Mouse (Mus musculus): Measurements from ENCODE around the gene Itpkc. TPM values are rescaled to one million over a fixed set of nuclear protein-coding genes. Genes with fewer than 3 reads are reported as not detected.

The Itpkc gene
- total and polyA plus RNA-seq, 3 experiments = 4.0 to 8.1 (median 4.0) TPM

DNA sequence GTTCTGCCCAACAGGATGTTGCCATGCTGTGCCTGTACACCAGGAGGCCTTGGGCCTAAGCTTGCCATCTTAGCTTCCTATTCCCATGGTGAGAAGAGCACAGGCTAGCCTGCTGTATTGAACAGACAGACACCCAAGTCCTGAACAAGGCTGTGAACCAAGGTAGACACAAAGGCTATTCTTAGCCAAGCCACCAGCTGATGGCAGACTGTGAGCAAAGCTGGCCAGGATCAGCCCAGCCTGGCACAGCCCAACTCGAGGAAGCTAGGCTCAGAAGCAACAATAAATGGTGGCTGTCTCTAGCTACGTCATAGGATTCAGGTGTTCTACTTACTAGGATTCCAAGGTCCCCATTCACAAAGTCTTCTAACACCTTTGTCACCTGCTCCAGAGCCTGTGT, 15.8 kb downstream of the Itpkc start:
- no peaks in the 10 kb centered on the region for H3K9me3 ChIP-seq (replicated peaks; ENCODE audit: low read length)
- no peak overlapping the region for H3K9ac ChIP-seq (ENCODE audit: insufficient read depth, low read depth)
- H3K79me2 ChIP-seq (replicated peaks; ENCODE audit: control insufficient read depth, extremely low read depth, insufficient read depth, poor library complexity, severe bottlenecking) = no peaks in the 10 kb centered on the region
- TF ChIP-seq E2F4 (IDR thresholded peaks at IDR 0.05; ENCODE audit: insufficient replicate concordance, low read depth, low read length) (no peak), ZC3H11A (IDR thresholded peaks at IDR 0.05; ENCODE audit: low read depth, low read length) (no peak), ETS1 (conservative IDR thresholded peaks at IDR 0.05; ENCODE audit: low read depth, low read length) (no peak), CTCF (conservative IDR thresholded peaks at IDR 0.05 in 1 of 2, IDR thresholded peaks at IDR 0.05 in 1 of 2; ENCODE audit: low read depth in 2 of 2, low read length in 2 of 2) (no peak), POLR2AphosphoS2 (IDR thresholded peaks at IDR 0.05; ENCODE audit: low read depth, low read length) (no peak), CHD1 (IDR thresholded peaks at IDR 0.05; ENCODE audit: low read depth, low read length) (no peak), MAX (IDR thresholded peaks at IDR 0.05; ENCODE audit: low read length) (no peak), USF2 (conservative IDR thresholded peaks at IDR 0.05; ENCODE audit: low read depth, low read length) (no peak)
- no peak overlapping the region for H3K4me3 ChIP-seq (replicated peaks in 1 of 3; ENCODE audit: low read depth in 2 of 3, low read length in 2 of 3, poor library complexity in 1 of 3)
- dilution Hi-C loops (cut with MboI; ENCODE audit: extremely low pct_ligation_motif_present, extremely low pct_unique_long_range_greater_than_20kb, low sequenced_read_pairs) (no loop called here), in situ Hi-C loops (cut with MboI; ENCODE audit: low pct_ligation_motif_present, low pct_unique_long_range_greater_than_20kb, low sequenced_read_pairs) (no loop called here)
- peaks cover 49 to 88% of the 10 kb centered on the region in 2 experiments for H3K36me3 ChIP-seq (replicated peaks in 1 of 2; ENCODE audit: control insufficient read depth in 1 of 2, insufficient read depth in 1 of 2, low read length in 1 of 2)
- H3K27ac ChIP-seq (ENCODE audit: insufficient read depth, low read depth) = no peak overlapping the region
- H3K4me1 ChIP-seq (ENCODE audit: control insufficient read depth in 1 of 2, insufficient read depth in 2 of 2) = peaks cover 0 to 12% of the 10 kb centered on the region in 2 experiments; a peak in 2 of 4 replicates
- H3K4me2 ChIP-seq (ENCODE audit: insufficient read depth, low read depth, poor library complexity, severe bottlenecking) = no peak overlapping the region
- no peak for DNase-seq (ENCODE audit: extremely low read depth)
- H3K27me3 ChIP-seq (replicated peaks) = no peaks in the 10 kb centered on the region

- Histone ChIP-seq H3K9me3 (replicated peaks; ENCODE audit: low read length) (no peaks in the 10 kb centered on the region), H3K36me3 (replicated peaks in 1 of 2; ENCODE audit: control insufficient read depth in 1 of 2, insufficient read depth in 1 of 2, low read length in 1 of 2) (peaks cover 29 to 76% of the 10 kb centered on the region in 2 experiments), H3K79me2 (replicated peaks; ENCODE audit: control insufficient read depth, extremely low read depth, insufficient read depth, poor library complexity, severe bottlenecking) (no peaks in the 10 kb centered on the region), H3K27me3 (replicated peaks) (no peaks in the 10 kb centered on the region), H3K4me2 (ENCODE audit: insufficient read depth, low read depth, poor library complexity, severe bottlenecking) (no peak overlapping the region), H3K9ac (ENCODE audit: insufficient read depth, low read depth) (no peak overlapping the region), H3K4me3 (replicated peaks in 1 of 3; ENCODE audit: low read depth in 2 of 3, low read length in 2 of 3, poor library complexity in 1 of 3) (no peak overlapping the region), H3K4me1 (ENCODE audit: control insufficient read depth in 1 of 2, insufficient read depth in 2 of 2) (peaks cover 0 to 16% of the 10 kb centered on the region in 2 experiments; a peak in 2 of 4 replicates), H3K27ac (ENCODE audit: insufficient read depth, low read depth) (no peak overlapping the region)
- dilution Hi-C loops (cut with MboI; ENCODE audit: extremely low pct_ligation_motif_present, extremely low pct_unique_long_range_greater_than_20kb, low sequenced_read_pairs) = no loop called here
- TF ChIP-seq MAFK (IDR thresholded peaks at IDR 0.05; ENCODE audit: insufficient replicate concordance, low read length) (no peak), MAX (IDR thresholded peaks at IDR 0.05; ENCODE audit: low read length) (no peak), USF2 (conservative IDR thresholded peaks at IDR 0.05; ENCODE audit: low read depth, low read length) (no peak), ZNF384 (IDR thresholded peaks at IDR 0.05; ENCODE audit: low read depth, low read length) (no peak), JUN (IDR thresholded peaks at IDR 0.05; ENCODE audit: insufficient read depth, low read depth, low read length) (no peak), TCF12 (IDR thresholded peaks at IDR 0.05; ENCODE audit: low read depth, low read length) (no peak), RAD21 (IDR thresholded peaks at IDR 0.05; ENCODE audit: low read depth, low read length) (no peak), HCFC1 (IDR thresholded peaks at IDR 0.05; ENCODE audit: low read depth, low read length) (no peak), IRF4 (IDR thresholded peaks at IDR 0.05; ENCODE audit: low read depth, low read length) (no peak), CTCF (conservative IDR thresholded peaks at IDR 0.05 in 1 of 2, IDR thresholded peaks at IDR 0.05 in 1 of 2; ENCODE audit: low read depth in 2 of 2, low read length in 2 of 2) (no peak), JUND (conservative IDR thresholded peaks at IDR 0.05; ENCODE audit: low read depth, low read length) (no peak), ELF1 (IDR thresholded peaks at IDR 0.05; ENCODE audit: low read depth, low read length) (no peak), ZKSCAN1 (IDR thresholded peaks at IDR 0.05; ENCODE audit: borderline replicate concordance, low read depth, low read length) (no peak), CHD2 (IDR thresholded peaks at IDR 0.05; ENCODE audit: low read length) (no peak), ZC3H11A (IDR thresholded peaks at IDR 0.05; ENCODE audit: low read depth, low read length) (no peak)
- no peak for DNase-seq (ENCODE audit: extremely low read depth)
- in situ Hi-C loops (cut with MboI; ENCODE audit: low pct_ligation_motif_present, low pct_unique_long_range_greater_than_20kb, low sequenced_read_pairs) = no loop called here
Observed at GRCm38 (mm10) chr7:27203730-27204449, 24.6 kb downstream of the Itpkc start.
